Mouse (Mus musculus) retina, adult 2 months (tissue): ENCODE data around the gene Mecr.

Experiments used
- DNase-seq: peaks from one replicate; pipeline ENCODE4 v3.0.0-alpha.2; 2012; ENCODE audit warnings: low read depth, low spot score

Mecr gene

GRCm38 (mm10) chr4:131836351-131836881 lies 6.9 kb upstream of the Mecr start:
- DNase-seq = no peak

- DNase-seq = no peak
These were observed 6.3 kb upstream of the Mecr start for GRCm38 (mm10) chr4:131836891-131837491.

- DNase-seq = peak; percentile 72
These were observed 5.3 kb upstream of the Mecr start, which contains the start of gene Ptpru for GRCm38 (mm10) chr4:131837872-131838524. TSS of gene Ptpru (minus strand) at chr4:131838288.

GRCm38 (mm10) chr4:131845991-131846778 lies 2.9 kb downstream of the Mecr start:
- DNase-seq = no peak

- no peak for DNase-seq
These were observed 4.8 kb downstream of the Mecr start for GRCm38 (mm10) chr4:131848082-131848481.

GRCm38 (mm10) chr4:131849986-131850638 lies 6.8 kb downstream of the Mecr start:
- DNase-seq = no peak

- no peak for DNase-seq
These were observed 11.7 kb downstream of the Mecr start for GRCm38 (mm10) chr4:131854950-131855349.

- DNase-seq = peak; percentile 81
These were observed 17.4 kb downstream of the Mecr start for GRCm38 (mm10) chr4:131860492-131861340.

GRCm38 (mm10) chr4:131861341-131861739 lies 18.1 kb downstream of the Mecr start:
- no peak for DNase-seq

- DNase-seq = no peak
These were observed 29.5 kb downstream of the Mecr start for GRCm38 (mm10) chr4:131872672-131873292.

GRCm38 (mm10) chr4:131873293-131874168 lies 30.3 kb downstream of the Mecr start, which contains the start of gene Srsf4:
TSS of gene Srsf4 (plus strand) at chr4:131873617.
- DNase-seq = peak; percentile 87

GRCm38 (mm10) chr4:131874169-131874536 lies 30.9 kb downstream of the Mecr start:
- DNase-seq = no peak

GRCm38 (mm10) chr4:131874567-131874966 lies 31.3 kb downstream of the Mecr start:
- DNase-seq = no peak

- no peak for DNase-seq
These were observed 32.0 kb downstream of the Mecr start for GRCm38 (mm10) chr4:131875242-131875641.

GRCm38 (mm10) chr4:131876836-131877235 lies 33.6 kb downstream of the Mecr start:
- no peak for DNase-seq

- no peak for DNase-seq
These were observed 36.4 kb downstream of the Mecr start for GRCm38 (mm10) chr4:131879692-131880091.

GRCm38 (mm10) chr4:131881306-131881705 lies 38.0 kb downstream of the Mecr start:
- no peak for DNase-seq

- DNase-seq = no peak
These were observed 40.3 kb downstream of the Mecr start for GRCm38 (mm10) chr4:131883571-131883970.

- no peak for DNase-seq
These were observed 42.1 kb downstream of the Mecr start for GRCm38 (mm10) chr4:131885376-131885775.
